Mouse (Mus musculus) retina, postnatal 7 days (tissue): ENCODE measurements around the gene Cdk17.
A peak's percentile ranks its signal among the peaks of the same experiment; 100 is the strongest.

Experiments used
- DNase-seq: peaks from one replicate; pipeline ENCODE4 v3.0.0-alpha.2; 2012; ENCODE audit warnings: low read depth, low spot score

Cdk17 gene

DNA sequence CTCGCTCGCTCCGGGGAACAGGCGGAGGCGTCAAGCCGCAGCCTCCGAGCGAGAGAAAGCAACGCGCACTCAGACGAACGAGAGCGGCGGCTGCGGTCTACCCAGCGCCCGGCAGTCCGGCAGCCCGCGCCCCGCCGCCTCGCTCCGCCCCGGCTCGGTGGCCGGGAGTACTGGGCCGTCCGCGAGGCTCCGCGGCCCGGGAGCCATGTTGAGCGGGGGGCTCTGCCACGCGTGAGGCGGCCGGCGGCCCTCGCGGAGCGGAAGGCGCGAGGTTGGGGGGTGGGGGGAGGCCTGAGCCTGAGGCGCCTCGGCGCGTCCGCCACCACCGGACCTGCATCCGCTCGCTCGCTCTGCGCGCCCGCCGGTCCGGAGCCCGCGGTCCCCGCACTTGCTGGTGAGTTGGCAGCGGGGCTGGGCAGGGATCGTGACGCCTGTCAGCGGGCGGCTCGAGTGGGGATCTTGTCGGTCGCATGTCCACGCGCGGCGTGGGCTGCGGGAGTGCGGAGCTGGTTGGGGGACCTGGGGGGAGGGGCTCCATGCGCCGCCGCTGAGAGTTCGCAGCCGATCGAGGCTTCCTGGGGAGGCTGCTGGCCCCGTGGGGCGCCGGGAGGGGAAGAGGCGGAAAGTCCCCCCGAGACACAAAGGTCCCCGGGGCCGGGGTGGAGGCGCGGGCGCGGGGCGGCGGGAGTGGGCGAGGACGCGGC is at the start of gene Cdk17:
Cdk17 (plus strand) TSS at position 69 of the 704 bp plus-strand sequence.
- peak; percentile 59 for DNase-seq

DNA sequence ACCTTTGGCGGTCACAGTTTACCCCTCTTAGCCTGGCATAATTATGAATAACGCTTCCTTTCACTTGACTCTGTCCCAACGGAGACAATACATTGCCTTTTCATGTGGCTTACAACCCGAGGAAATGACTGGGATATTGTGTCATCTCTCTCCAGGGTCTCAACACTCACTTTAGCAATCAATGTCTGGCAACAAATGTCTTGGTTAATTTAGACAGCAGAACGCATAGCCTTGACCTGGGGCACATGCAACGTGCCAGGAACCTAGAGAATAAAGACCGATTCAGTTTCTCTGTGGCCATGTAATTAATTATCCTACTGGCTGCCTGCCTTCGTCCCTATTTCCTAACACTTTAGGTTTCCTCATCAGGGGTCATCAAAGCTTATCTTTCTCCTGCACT is 49.3 kb upstream of the Cdk17 start:
- DNase-seq, result no peak

GRCm38 (mm10) chr10:93112021-93112420 is 48.7 kb upstream of the Cdk17 start:
- DNase-seq, result no peak

DNA sequence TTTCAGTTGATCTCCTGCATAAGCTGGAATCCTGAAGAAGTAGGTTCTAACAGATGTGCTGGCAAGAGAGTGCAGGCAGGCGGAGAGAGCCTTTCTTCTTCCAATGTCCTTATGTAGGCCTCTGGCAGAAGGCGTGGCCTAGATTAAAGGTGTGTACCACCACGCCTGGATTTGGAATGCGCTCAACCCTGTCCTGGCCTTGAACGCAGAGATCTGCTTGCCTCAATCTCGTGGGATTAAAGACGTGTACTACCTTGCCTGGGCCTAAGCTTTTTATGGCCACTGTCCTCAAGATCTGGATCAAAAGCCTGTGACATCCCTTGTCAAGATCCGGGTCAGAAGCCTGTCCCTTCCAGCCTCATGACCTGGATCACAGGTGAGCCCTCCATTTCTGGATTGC is 46.7 kb upstream of the Cdk17 start:
- no peak for DNase-seq

- DNase-seq, result no peak
These were observed 45.9 kb upstream of the Cdk17 start for GRCm38 (mm10) chr10:93114782-93115181.

DNA sequence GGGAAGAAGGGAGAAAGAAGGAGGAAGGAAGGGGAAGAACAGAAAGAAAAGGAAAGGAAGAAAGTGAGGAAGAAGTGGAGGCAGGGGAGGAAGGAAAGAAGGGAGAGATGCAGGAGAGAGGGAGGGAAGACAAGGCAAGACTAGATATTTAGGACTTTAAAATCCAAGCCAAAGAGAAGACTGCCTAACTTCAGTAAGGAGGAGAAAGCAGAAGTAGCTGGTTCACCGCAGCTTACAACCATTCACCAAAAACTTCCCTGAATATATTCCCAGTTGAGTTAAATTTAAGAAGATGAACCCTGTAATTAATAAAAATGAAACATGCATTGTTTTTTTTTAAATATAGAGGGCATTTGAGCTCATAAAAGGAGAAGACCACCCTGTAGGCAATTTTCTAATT is 44.9 kb upstream of the Cdk17 start:
- no peak for DNase-seq

- no peak for DNase-seq
These were observed 44.0 kb upstream of the Cdk17 start for GRCm38 (mm10) chr10:93116636-93117035.

DNA sequence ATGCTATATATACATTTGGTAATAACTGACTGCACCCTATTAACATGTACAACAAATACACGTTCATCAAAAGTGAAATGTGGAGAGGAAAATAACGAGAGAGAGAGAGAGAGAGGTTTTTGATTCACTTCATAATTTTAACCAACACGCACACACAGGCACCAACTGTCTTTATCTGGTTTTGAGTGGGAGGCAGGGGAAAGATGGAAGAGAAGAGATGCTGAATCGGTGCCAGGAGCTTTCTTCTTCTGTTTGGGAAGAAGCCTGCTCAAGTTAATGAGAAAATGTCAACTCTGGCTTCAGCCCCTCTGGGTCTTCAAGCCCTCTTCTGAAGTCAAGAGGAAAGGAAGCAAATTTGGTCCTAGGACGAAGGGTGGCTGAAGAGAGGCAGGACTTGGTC is 40.9 kb upstream of the Cdk17 start:
- no peak for DNase-seq

- no peak for DNase-seq
These were observed 39.3 kb upstream of the Cdk17 start for GRCm38 (mm10) chr10:93121262-93121860.

GRCm38 (mm10) chr10:93122399-93123184 is 38.1 kb upstream of the Cdk17 start:
- DNase-seq, result no peak

- DNase-seq, result no peak
These were observed 37.4 kb upstream of the Cdk17 start for GRCm38 (mm10) chr10:93123310-93123709.

DNA sequence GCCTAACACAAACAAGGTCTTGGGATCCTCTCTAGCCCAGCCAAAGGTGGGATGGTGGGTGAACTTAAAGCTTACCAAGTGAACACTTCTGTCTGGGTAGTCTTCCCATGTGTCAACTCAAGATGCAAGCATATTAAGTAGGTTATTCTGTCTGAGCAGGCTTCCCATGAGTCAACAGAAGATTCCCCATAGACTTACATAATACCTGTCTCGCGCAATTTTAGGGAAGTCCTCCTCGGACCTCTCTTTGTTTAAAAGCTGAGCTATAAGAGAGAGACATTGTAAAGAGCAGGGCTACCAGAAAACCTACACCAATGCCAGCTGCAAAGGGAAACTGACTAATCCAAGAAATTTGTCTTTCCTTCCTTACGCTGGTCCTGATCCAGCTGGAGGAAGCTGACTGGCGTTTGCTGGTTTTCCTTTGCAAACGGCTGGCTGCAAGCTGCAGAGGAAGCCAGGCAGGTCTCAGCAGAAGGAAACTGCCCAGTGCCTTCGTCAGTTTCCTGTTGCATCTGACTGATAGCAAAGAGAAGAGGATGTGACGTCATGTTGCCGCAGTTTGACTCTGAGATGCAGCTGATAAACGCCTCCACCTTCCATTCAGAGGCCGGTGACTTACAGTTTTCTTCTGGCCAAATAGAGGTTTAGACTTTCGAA is 36.6 kb upstream of the Cdk17 start:
- DNase-seq, result no peak

DNA sequence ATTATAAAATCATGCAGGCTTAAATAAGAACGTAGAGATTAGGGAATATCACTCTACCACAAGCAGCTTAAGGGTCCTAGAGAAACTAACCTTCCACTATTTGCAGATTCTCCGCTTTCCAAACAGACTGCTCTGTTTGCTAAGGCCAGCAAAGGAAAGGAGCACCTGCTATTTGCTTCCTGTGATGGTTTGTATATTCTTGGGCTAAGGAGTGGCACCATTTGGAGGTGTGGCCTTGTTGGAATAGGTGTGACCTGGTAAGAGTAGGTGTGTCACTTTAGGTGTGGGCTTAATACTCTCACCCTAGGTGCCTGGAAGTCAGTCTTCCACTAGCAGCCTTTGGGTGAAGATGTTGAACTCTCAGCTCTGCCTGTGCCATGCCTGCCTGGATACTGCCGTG is 34.6 kb upstream of the Cdk17 start:
- DNase-seq, result no peak

DNA sequence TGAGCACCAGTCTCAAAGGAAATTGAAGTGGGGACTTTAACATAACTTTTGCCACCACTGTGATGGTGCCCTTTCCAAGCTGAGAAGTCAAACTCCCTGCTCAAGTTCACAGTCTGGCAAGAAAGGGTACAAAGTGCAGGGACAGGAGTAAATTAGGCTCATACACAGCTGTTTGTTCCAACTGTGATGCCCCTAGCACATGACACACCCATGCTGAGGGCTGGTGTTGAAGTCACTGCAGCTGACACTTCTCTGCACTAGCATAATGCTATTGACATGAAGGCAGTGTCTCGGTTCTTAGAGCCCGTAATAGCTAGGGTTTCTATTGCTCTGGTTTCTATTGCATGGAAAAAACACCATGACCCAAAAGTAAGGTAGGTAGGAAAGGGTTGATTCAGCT is 32.1 kb upstream of the Cdk17 start:
- no peak for DNase-seq

GRCm38 (mm10) chr10:93129345-93129744 is 31.3 kb upstream of the Cdk17 start:
- DNase-seq, result no peak

GRCm38 (mm10) chr10:93129904-93130455 is 30.7 kb upstream of the Cdk17 start:
- no peak for DNase-seq

DNA sequence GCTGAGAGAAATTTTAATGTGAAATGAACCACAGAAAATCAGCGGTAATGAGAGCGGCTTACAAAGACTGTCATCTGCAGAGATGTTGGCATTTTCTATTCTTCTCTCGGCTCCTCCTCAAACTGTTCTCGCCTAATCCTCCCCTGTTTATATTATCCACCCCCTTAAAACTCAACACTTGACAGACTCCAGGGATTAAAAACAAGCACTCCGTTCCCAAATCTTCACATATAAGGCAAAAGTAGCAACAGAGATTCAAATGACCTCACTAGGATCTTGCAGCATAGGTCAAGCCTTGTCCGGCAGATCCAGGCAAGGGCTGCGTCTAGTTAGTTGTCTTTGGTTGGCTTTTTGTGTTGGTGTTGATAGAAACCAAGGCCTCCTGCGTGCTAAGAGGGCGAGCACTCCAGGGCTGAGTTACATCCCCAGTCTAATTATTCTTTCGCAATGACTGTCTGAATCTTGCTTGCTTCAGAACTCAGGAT is 30.2 kb upstream of the Cdk17 start:
- no peak for DNase-seq

- no peak for DNase-seq
These were observed 28.7 kb upstream of the Cdk17 start for GRCm38 (mm10) chr10:93131865-93132566.

- DNase-seq, result no peak
These were observed 21.9 kb upstream of the Cdk17 start for GRCm38 (mm10) chr10:93138730-93139129.

DNA sequence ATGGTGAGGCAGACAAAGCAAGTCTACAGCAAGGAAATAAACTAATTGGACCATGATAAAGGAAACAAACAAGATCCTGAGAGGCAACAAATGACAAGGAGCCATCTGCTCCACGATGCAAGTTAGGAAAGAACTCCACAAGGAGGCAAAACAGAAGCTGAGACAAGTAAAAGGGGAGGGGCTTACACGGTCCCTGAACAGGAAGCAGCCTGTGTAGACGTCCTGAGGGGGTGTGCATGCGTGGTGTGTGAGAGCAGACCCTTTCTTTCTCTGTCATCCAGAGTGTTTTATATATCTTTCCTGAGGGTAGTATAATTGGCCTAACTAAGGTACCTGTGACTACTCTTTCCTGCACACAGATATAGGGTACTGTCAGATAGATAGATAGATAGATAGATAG is 19.9 kb upstream of the Cdk17 start:
- DNase-seq, result no peak

- DNase-seq, result no peak
These were observed 17.9 kb upstream of the Cdk17 start for GRCm38 (mm10) chr10:93142600-93143284.
